Mouse (Mus musculus) c-Kit-positive CD71-negative TER-119-negative erythroid progenitor cells, embryonic 14.5 days (primary cell): ENCODE results near the gene Psg21.
"Not testable (repeated sequence)": the region's sequence is repeated elsewhere in the genome, so short reads cannot be mapped to it uniquely, and the experiment has no call there.

Experiments
- DNase-seq: peaks from one replicate; pipeline ENCODE4 v3.0.0-alpha.2; 2013; ENCODE audit warnings: low read depth

Psg21 gene

GRCm38 (mm10) chr7:18656625-18657024 is at the start of gene Psg21:
Gene Psg21 (minus strand): TSS chr7:18656725.
- DNase-seq, result not testable (repeated sequence)

GRCm38 (mm10) chr7:18686085-18686484 is 29.6 kb upstream of the Psg21 start, which contains the start of gene Psg20:
Gene Psg20 (minus strand): TSS chr7:18686185.
- no peak for DNase-seq

GRCm38 (mm10) chr7:18685586-18685985 is 29.1 kb upstream of the Psg21 start:
- no peak for DNase-seq

- DNase-seq, result peak; percentile 3
Observed at GRCm38 (mm10) chr7:18679772-18680171, 23.2 kb upstream of the Psg21 start.

GRCm38 (mm10) chr7:18626921-18627320 is 29.6 kb downstream of the Psg21 start:
- DNase-seq, result not testable (repeated sequence)

GRCm38 (mm10) chr7:18616401-18616800 is 40.1 kb downstream of the Psg21 start, which contains the start of gene Psg23:
Gene Psg23 (minus strand): TSS chr7:18616501.
- not testable (repeated sequence) for DNase-seq
